Comparison of ENCODE assay signal across 18 mouse cellular contexts in the genomic region with DNA sequence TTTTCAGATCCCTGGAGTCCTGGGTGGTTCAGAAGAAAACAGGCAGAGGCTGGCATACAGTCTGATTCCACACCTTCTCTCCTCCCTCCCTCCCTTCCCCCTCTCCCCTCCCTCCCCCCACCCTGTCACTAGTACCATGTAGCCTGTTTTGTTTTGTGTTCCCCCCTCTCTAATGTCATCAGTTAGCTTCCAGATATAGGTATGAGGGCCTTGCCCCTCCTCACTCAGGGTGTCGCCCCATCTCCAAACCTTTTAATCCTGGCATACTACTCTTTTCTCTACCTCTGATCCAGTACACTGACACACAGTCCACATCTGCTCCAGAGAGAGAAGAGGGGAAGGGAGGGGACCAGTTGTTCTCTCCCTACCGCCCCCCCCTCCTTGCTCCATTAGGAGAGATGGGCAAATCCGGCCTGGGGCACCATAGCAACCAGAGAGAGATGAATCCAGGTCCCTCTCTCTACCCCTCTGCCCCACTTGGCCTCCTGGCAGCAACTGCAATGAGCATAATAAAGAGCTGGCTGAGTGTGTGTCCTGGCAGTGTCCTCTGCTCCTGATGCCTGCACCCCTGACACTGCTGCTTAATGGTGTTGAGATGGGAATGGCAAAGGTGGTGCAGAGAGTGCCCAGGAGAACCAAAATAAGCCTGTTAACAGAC. TPM values are rescaled to one million over a fixed set of nuclear protein-coding genes. Genes with fewer than 3 reads are reported as not detected.
DNase-seq lines count a peak whose midpoint lies in the region; ATAC-seq and TF ChIP-seq lines count a peak whose summit lies in the region.
"Had no signal": no experiment of that assay in that cellular context is flagged by ENCODE, and none has a peak within 500 bp of the region (broad histone marks: within the 10 kb centered on the region; RNA-seq: fewer than 3 reads in every experiment).

Gene Gpr179, minus strand, starts transcription at position 51 of the 658 bp plus-strand sequence.

- no peaks in the 10 kb centered on the region for H3K27me3 ChIP-seq in forebrain, postnatal 0 days (ENCODE audit: insufficient read depth, low read length)
- H3K27me3 ChIP-seq in forebrain, embryonic 16.5 days (replicated peaks; ENCODE audit: control insufficient read depth, insufficient read depth, low read length): no peaks in the 10 kb centered on the region
- 0 out of 2 replicates have a peak, but pooled peaks cover 8% of the 10 kb centered on the region for H3K27me3 ChIP-seq in midbrain, embryonic 10.5 days (ENCODE audit: low read depth, poor library complexity, severe bottlenecking)
- H3K27me3 ChIP-seq in midbrain, embryonic 15.5 days (replicated peaks): no peaks in the 10 kb centered on the region
- H3K27me3 ChIP-seq in hindbrain, embryonic 13.5 days: no peaks in the 10 kb centered on the region
- H3K27me3 ChIP-seq in midbrain, postnatal 0 days (ENCODE audit: insufficient read depth, low read length): no peaks in the 10 kb centered on the region
- H3K27me3 ChIP-seq: embryonic facial prominence, embryonic 12.5 days; heart, embryonic 13.5 days; limb, embryonic 15.5 days had no signal

- no peaks in the 10 kb centered on the region for H3K9me3 ChIP-seq in forebrain, postnatal 0 days (ENCODE audit: low read length)
- H3K9me3 ChIP-seq in forebrain, embryonic 16.5 days (ENCODE audit: control insufficient read depth, low read length): no peaks in the 10 kb centered on the region
- H3K9me3 ChIP-seq in midbrain, embryonic 10.5 days (replicated peaks): no peaks in the 10 kb centered on the region
- no peaks in the 10 kb centered on the region for H3K9me3 ChIP-seq in midbrain, embryonic 15.5 days
- H3K9me3 ChIP-seq in hindbrain, embryonic 13.5 days: no peaks in the 10 kb centered on the region
- H3K9me3 ChIP-seq in midbrain, postnatal 0 days (ENCODE audit: low read length): no peaks in the 10 kb centered on the region
- H3K9me3 ChIP-seq: embryonic facial prominence, embryonic 12.5 days; heart, embryonic 13.5 days; limb, embryonic 15.5 days had no signal

- peak; percentile 36; the same call in 1 of the 2 replicates for ATAC-seq in forebrain, postnatal 0 days
- no peak for ATAC-seq in forebrain, embryonic 16.5 days
- ATAC-seq in midbrain, embryonic 15.5 days (replicated peaks): no peak
- ATAC-seq in hindbrain, embryonic 13.5 days (ENCODE audit: low FRiP score): no peak
- no peak for ATAC-seq in midbrain, postnatal 0 days (ENCODE audit: low FRiP score)
- no peak for ATAC-seq in CD4-positive, CD25-positive, alpha-beta regulatory T cell, adult 4 months

- no peak for DNase-seq in forebrain, postnatal 0 days
- no peak for DNase-seq in midbrain, embryonic 10.5 days (ENCODE audit: low spot score)
- DNase-seq in midbrain, postnatal 0 days (ENCODE audit: low spot score): peak; percentile 55
- DNase-seq in right cerebral cortex, postnatal 25 days: no peak
- DNase-seq: adrenal gland, postnatal 36 days; gastrocnemius, postnatal 10 days; heart, postnatal 4 days; kidney, adult 9 months; lung, adult 18-20 months; thymus, postnatal 4 days had no signal

- H3K9ac ChIP-seq in forebrain, postnatal 0 days: no peak within 1 kb of the TSS
- H3K9ac ChIP-seq in forebrain, embryonic 16.5 days (replicated peaks; ENCODE audit: low read depth, low read length): no peak within 1 kb of the TSS
- H3K9ac ChIP-seq in midbrain, embryonic 15.5 days: no peak within 1 kb of the TSS
- H3K9ac ChIP-seq in hindbrain, embryonic 13.5 days: 0 out of 2 replicates have a peak within 1 kb of the TSS, but pooled peaks have one; percentile 6
- no peak within 1 kb of the TSS for H3K9ac ChIP-seq in midbrain, postnatal 0 days (replicated peaks; ENCODE audit: low read length, poor library complexity, severe bottlenecking)
- H3K9ac ChIP-seq: embryonic facial prominence, embryonic 12.5 days; heart, embryonic 13.5 days; limb, embryonic 15.5 days had no signal

- H3K4me1 ChIP-seq in forebrain, postnatal 0 days (ENCODE audit: insufficient read depth): 0 out of 2 replicates have a peak, but pooled peaks cover 3% of the 10 kb centered on the region
- peaks cover 10% of the 10 kb centered on the region for H3K4me1 ChIP-seq in forebrain, embryonic 16.5 days (replicated peaks; ENCODE audit: control insufficient read depth, insufficient read depth, low read length)
- H3K4me1 ChIP-seq in midbrain, embryonic 10.5 days: peaks cover 31% of the 10 kb centered on the region
- peaks cover 22% of the 10 kb centered on the region for H3K4me1 ChIP-seq in midbrain, embryonic 15.5 days
- H3K4me1 ChIP-seq in hindbrain, embryonic 13.5 days (replicated peaks): peaks cover 33% of the 10 kb centered on the region
- no peaks in the 10 kb centered on the region for H3K4me1 ChIP-seq in midbrain, postnatal 0 days (ENCODE audit: insufficient read depth, low read length)

- H3K4me3 ChIP-seq in forebrain, postnatal 0 days (ENCODE audit: low read depth, low read length): no peak within 1 kb of the TSS
- H3K4me3 ChIP-seq in forebrain, embryonic 16.5 days (replicated peaks; ENCODE audit: low read length): no peak within 1 kb of the TSS
- no peak within 1 kb of the TSS for H3K4me3 ChIP-seq in midbrain, embryonic 10.5 days
- no peak within 1 kb of the TSS for H3K4me3 ChIP-seq in midbrain, embryonic 15.5 days
- no peak within 1 kb of the TSS for H3K4me3 ChIP-seq in hindbrain, embryonic 13.5 days
- no peak within 1 kb of the TSS for H3K4me3 ChIP-seq in midbrain, postnatal 0 days (ENCODE audit: low read depth, low read length)
- H3K4me3 ChIP-seq: embryonic facial prominence, embryonic 12.5 days; heart, embryonic 13.5 days; limb, embryonic 15.5 days had no signal

- no peak within 1 kb of the TSS for H3K4me2 ChIP-seq in forebrain, postnatal 0 days (ENCODE audit: low read depth)
- no peak within 1 kb of the TSS for H3K4me2 ChIP-seq in forebrain, embryonic 16.5 days (ENCODE audit: low read length)
- H3K4me2 ChIP-seq in midbrain, embryonic 15.5 days: no peak within 1 kb of the TSS
- no peak within 1 kb of the TSS for H3K4me2 ChIP-seq in hindbrain, embryonic 13.5 days
- no peak within 1 kb of the TSS for H3K4me2 ChIP-seq in midbrain, postnatal 0 days (ENCODE audit: low read depth, low read length, poor library complexity, severe bottlenecking)
- H3K4me2 ChIP-seq: embryonic facial prominence, embryonic 12.5 days; heart, embryonic 13.5 days; limb, embryonic 15.5 days had no signal

- H3K36me3 ChIP-seq in forebrain, postnatal 0 days (ENCODE audit: insufficient read depth): no peaks in the 10 kb centered on the region
- no peaks in the 10 kb centered on the region for H3K36me3 ChIP-seq in forebrain, embryonic 16.5 days (ENCODE audit: control insufficient read depth, insufficient read depth)
- H3K36me3 ChIP-seq in midbrain, embryonic 10.5 days: no peaks in the 10 kb centered on the region
- no peaks in the 10 kb centered on the region for H3K36me3 ChIP-seq in midbrain, embryonic 15.5 days (replicated peaks)
- H3K36me3 ChIP-seq in hindbrain, embryonic 13.5 days: no peaks in the 10 kb centered on the region
- no peaks in the 10 kb centered on the region for H3K36me3 ChIP-seq in midbrain, postnatal 0 days (ENCODE audit: insufficient read depth, low read length)
- H3K36me3 ChIP-seq: embryonic facial prominence, embryonic 12.5 days; heart, embryonic 13.5 days; limb, embryonic 15.5 days had no signal

- no peak within 1 kb of the TSS for H3K27ac ChIP-seq in forebrain, postnatal 0 days (ENCODE audit: low read depth, low read length)
- H3K27ac ChIP-seq in forebrain, embryonic 16.5 days (ENCODE audit: low read length): no peak within 1 kb of the TSS
- 0 out of 2 replicates have a peak within 1 kb of the TSS, but pooled peaks have one; percentile 13 for H3K27ac ChIP-seq in midbrain, embryonic 10.5 days (replicated peaks)
- no peak within 1 kb of the TSS for H3K27ac ChIP-seq in midbrain, embryonic 15.5 days
- no peak within 1 kb of the TSS for H3K27ac ChIP-seq in hindbrain, embryonic 13.5 days
- H3K27ac ChIP-seq in midbrain, postnatal 0 days (ENCODE audit: low read depth, low read length): no peak within 1 kb of the TSS
- H3K27ac ChIP-seq: embryonic facial prominence, embryonic 12.5 days; macrophage had no signal

- 44% methylated on average over 3 of the region's 3 CpGs for WGBS in forebrain, postnatal 0 days
- 46% methylated on average over 3 of the region's 3 CpGs for WGBS in forebrain, embryonic 16.5 days
- WGBS in midbrain, embryonic 10.5 days: 67% methylated on average over 3 of the region's 3 CpGs
- 47% methylated on average over 3 of the region's 3 CpGs for WGBS in midbrain, embryonic 15.5 days
- 61% methylated on average over 3 of the region's 3 CpGs for WGBS in hindbrain, embryonic 13.5 days
- WGBS in midbrain, postnatal 0 days: 43% methylated on average over 3 of the region's 3 CpGs

- TF ChIP-seq CTCF in forebrain, postnatal 0 days (IDR thresholded peaks at IDR 0.05; ENCODE audit: low read depth): no peak
- no peak for TF ChIP-seq CTCF in midbrain, postnatal 0 days (IDR thresholded peaks at IDR 0.05)

RNA-seq across cellular contexts. Expression of gene Gpr179, which starts in this region (rescaled TPM):
- total RNA-seq in forebrain, postnatal 0 days (2014; rRNA removed): 0.46 and 0.62 TPM in 2 replicates
- 0.21 and 0.45 TPM in 2 replicates for polyA plus RNA-seq in forebrain, postnatal 0 days (2015; fragmentation: Nextera tagmentation; extraction: Ambion mirVana)
- 0.16 and 0.19 TPM in 2 replicates for polyA plus RNA-seq in forebrain, embryonic 16.5 days (2015; fragmentation: Nextera tagmentation; extraction: Ambion mirVana)
- 0.05 and 0.09 TPM in 2 replicates for polyA plus RNA-seq in midbrain, embryonic 10.5 days (2016; fragmentation: Nextera tagmentation; extraction: Ambion mirVana)
- 0.70 and 0.98 TPM in 2 replicates for polyA plus RNA-seq in midbrain, embryonic 15.5 days (2015; fragmentation: Nextera tagmentation; extraction: Ambion mirVana)
- 0.16 and 0.25 TPM in 2 replicates for polyA plus RNA-seq in hindbrain, embryonic 13.5 days (2015; fragmentation: Nextera tagmentation; extraction: Ambion mirVana)
- total RNA-seq in midbrain, postnatal 0 days (2014; rRNA removed): 0.57 and 0.71 TPM in 2 replicates
- 0.66 and 0.78 TPM in 2 replicates for polyA plus RNA-seq in midbrain, postnatal 0 days (2015; fragmentation: Nextera tagmentation; extraction: Ambion mirVana)
- under 1 TPM; 0.16 to 0.30 TPM for polyA plus RNA-seq in CD4-positive, CD25-positive, alpha-beta regulatory T cell, adult 4 months (2017; shearing (Covaris generic))

Comparison
In these comparisons a context has a peak if more than half of its experiments do, and no peak if none do; other contexts are left out.
1. Peak in ATAC-seq in forebrain, postnatal 0 days; RNA of the gene not detected or under 1 TPM.
2. Peak in DNase-seq in midbrain, postnatal 0 days; RNA of the gene not detected or under 1 TPM.